ENCODE assay signal across 9 mouse cellular contexts in genomic region chr7:31115587-31116043, GRCm38 (mm10). TPM values are rescaled to one million over a fixed set of nuclear protein-coding genes. Genes with fewer than 3 reads are reported as not detected.
A peak's percentile ranks its signal among the peaks of the same experiment; 100 is the strongest.
DNase-seq lines count a peak whose midpoint lies in the region; ATAC-seq lines count a peak whose summit lies in the region.
"Had no signal": no experiment of that assay in that cellular context is flagged by ENCODE, and none has a peak within 500 bp of the region (broad histone marks: within the 10 kb centered on the region; RNA-seq: fewer than 3 reads in every experiment).

No protein-coding gene starts in this region.

- peak overlapping the region; percentile 15 for H3K4me2 ChIP-seq in heart, embryonic 15.5 days
- no peak overlapping the region for H3K4me2 ChIP-seq in midbrain, embryonic 15.5 days
- no peak overlapping the region for H3K4me2 ChIP-seq in midbrain, embryonic 13.5 days (replicated peaks)

- H3K27me3 ChIP-seq in heart, embryonic 15.5 days: no peaks in the 10 kb centered on the region
- H3K27me3 ChIP-seq in midbrain, embryonic 15.5 days (replicated peaks): peaks cover 3% of the 10 kb centered on the region; the same call in 1 of the 2 replicates
- H3K27me3 ChIP-seq in midbrain, embryonic 13.5 days: 0 out of 2 replicates have a peak, but pooled peaks cover 11% of the 10 kb centered on the region

- no peaks in the 10 kb centered on the region for H3K36me3 ChIP-seq in heart, embryonic 15.5 days
- no peaks in the 10 kb centered on the region for H3K36me3 ChIP-seq in midbrain, embryonic 15.5 days (replicated peaks)
- H3K36me3 ChIP-seq in midbrain, embryonic 13.5 days: no peaks in the 10 kb centered on the region

- 13% methylated on average over 17 of the region's 17 CpGs for WGBS in heart, embryonic 15.5 days
- WGBS in midbrain, embryonic 15.5 days: 42% methylated on average over 17 of the region's 17 CpGs
- 34% methylated on average over 17 of the region's 17 CpGs for WGBS in midbrain, embryonic 13.5 days

- peak overlapping the region; percentile 61 for H3K27ac ChIP-seq in heart, embryonic 15.5 days
- no peak overlapping the region for H3K27ac ChIP-seq in midbrain, embryonic 15.5 days
- no peak overlapping the region for H3K27ac ChIP-seq in midbrain, embryonic 13.5 days

- ATAC-seq in heart, embryonic 15.5 days (replicated peaks; ENCODE audit: insufficient number of reproducible peaks, insufficient read depth, low FRiP score, low read depth): peak; percentile 71
- ATAC-seq in megakaryocyte, adult 5-6 weeks (ENCODE audit: poor library complexity, severe bottlenecking): peak; percentile 48
- no peak for ATAC-seq in midbrain, embryonic 15.5 days (replicated peaks)
- ATAC-seq in midbrain, embryonic 13.5 days: no peak

- DNase-seq in right cerebral cortex, postnatal 25 days: peak; percentile 45
- no peak for DNase-seq in right cerebral cortex, adult 2 months (ENCODE audit: low spot score in 2 of 2)
- peak; percentile 64 for DNase-seq in embryo, embryonic 10.5 days (ENCODE audit: low spot score)
- peak; percentile 74 to 86 for DNase-seq in kidney, postnatal 4 days

- H3K9ac ChIP-seq in heart, embryonic 15.5 days: no peak overlapping the region; the same call in 1 of the 2 replicates
- no peak overlapping the region for H3K9ac ChIP-seq in midbrain, embryonic 15.5 days
- H3K9ac ChIP-seq in midbrain, embryonic 13.5 days (replicated peaks): no peak overlapping the region

- peaks cover 34% of the 10 kb centered on the region for H3K4me1 ChIP-seq in heart, embryonic 15.5 days (replicated peaks)
- H3K4me1 ChIP-seq in midbrain, embryonic 15.5 days: no peaks in the 10 kb centered on the region
- no peaks in the 10 kb centered on the region; the same call in 1 of the 2 replicates for H3K4me1 ChIP-seq in midbrain, embryonic 13.5 days (replicated peaks)

- H3K4me3 ChIP-seq in heart, embryonic 15.5 days: no peak overlapping the region
- no peak overlapping the region for H3K4me3 ChIP-seq in midbrain, embryonic 15.5 days
- no peak overlapping the region for H3K4me3 ChIP-seq in midbrain, embryonic 13.5 days (replicated peaks)

- no peaks in the 10 kb centered on the region for H3K9me3 ChIP-seq in heart, embryonic 15.5 days (replicated peaks)
- H3K9me3 ChIP-seq in midbrain, embryonic 15.5 days: no peaks in the 10 kb centered on the region
- H3K9me3 ChIP-seq in midbrain, embryonic 13.5 days: no peaks in the 10 kb centered on the region

RNA-seq across cellular contexts. Expression of gene Hpn, which starts 0.5 kb away (rescaled TPM):
- 1.5 and 4.8 TPM in 2 replicates for polyA plus RNA-seq in heart, embryonic 15.5 days (2015; fragmentation: Nextera tagmentation; extraction: Ambion mirVana)
- 1.5 and 2.1 TPM in 2 replicates for total RNA-seq in megakaryocyte, adult 5-6 weeks (2015)
- total RNA-seq in megakaryocyte, adult 5-6 weeks (2017): 0.33 and 1.7 TPM in 2 replicates
- polyA plus RNA-seq in midbrain, embryonic 15.5 days (2015; fragmentation: Nextera tagmentation; extraction: Ambion mirVana): 0.47 and 0.80 TPM in 2 replicates
- 0.18 and 0.59 TPM in 2 replicates for polyA plus RNA-seq in midbrain, embryonic 13.5 days (2015; fragmentation: Nextera tagmentation; extraction: Ambion mirVana)

RNA-seq across cellular contexts. Expression of gene Scn1b, which starts 11.2 kb away (rescaled TPM):
- polyA plus RNA-seq in heart, embryonic 15.5 days (2015; fragmentation: Nextera tagmentation; extraction: Ambion mirVana): 3.7 and 4.0 TPM in 2 replicates
- total RNA-seq in megakaryocyte, adult 5-6 weeks (2015): 0.52 TPM in 1 of 2 replicates, not detected in the other
- total RNA-seq in megakaryocyte, adult 5-6 weeks (2017): 0.28 and 0.59 TPM in 2 replicates
- 9.2 and 9.9 TPM in 2 replicates for polyA plus RNA-seq in midbrain, embryonic 15.5 days (2015; fragmentation: Nextera tagmentation; extraction: Ambion mirVana)
- 1.2 and 2.7 TPM in 2 replicates for polyA plus RNA-seq in midbrain, embryonic 13.5 days (2015; fragmentation: Nextera tagmentation; extraction: Ambion mirVana)

RNA-seq across cellular contexts. Expression of gene Fxyd3, which starts 39.1 kb away (rescaled TPM):
- polyA plus RNA-seq in heart, embryonic 15.5 days (2015; fragmentation: Nextera tagmentation; extraction: Ambion mirVana): 2.6 and 15.2 TPM in 2 replicates
- not detected in 2 replicates for total RNA-seq in megakaryocyte, adult 5-6 weeks (2015)
- not detected in 2 replicates for total RNA-seq in megakaryocyte, adult 5-6 weeks (2017)
- not detected in 2 replicates for polyA plus RNA-seq in midbrain, embryonic 15.5 days (2015; fragmentation: Nextera tagmentation; extraction: Ambion mirVana)
- 0.47 TPM in 1 of 2 replicates, not detected in the other for polyA plus RNA-seq in midbrain, embryonic 13.5 days (2015; fragmentation: Nextera tagmentation; extraction: Ambion mirVana)
- total RNA-seq: left cerebral cortex, postnatal 25 days had no signal

RNA-seq across cellular contexts. Expression of gene Gramd1a, which starts 40.1 kb away (rescaled TPM):
- 41.4 and 56.8 TPM in 2 replicates for polyA plus RNA-seq in heart, embryonic 15.5 days (2015; fragmentation: Nextera tagmentation; extraction: Ambion mirVana)
- 74.2 and 76.0 TPM in 2 replicates for total RNA-seq in megakaryocyte, adult 5-6 weeks (2015)
- total RNA-seq in megakaryocyte, adult 5-6 weeks (2017): 34.1 and 35.3 TPM in 2 replicates
- 262 and 274 TPM in 2 replicates for polyA plus RNA-seq in midbrain, embryonic 15.5 days (2015; fragmentation: Nextera tagmentation; extraction: Ambion mirVana)
- 213 and 241 TPM in 2 replicates for polyA plus RNA-seq in midbrain, embryonic 13.5 days (2015; fragmentation: Nextera tagmentation; extraction: Ambion mirVana)

RNA-seq across cellular contexts. Expression of gene Lgi4, which starts 56.5 kb away (rescaled TPM):
- 0.25 and 0.39 TPM in 2 replicates for polyA plus RNA-seq in heart, embryonic 15.5 days (2015; fragmentation: Nextera tagmentation; extraction: Ambion mirVana)
- total RNA-seq in megakaryocyte, adult 5-6 weeks (2015): 0.13 TPM in 1 of 2 replicates, not detected in the other
- total RNA-seq in megakaryocyte, adult 5-6 weeks (2017): 0.07 TPM in 1 of 2 replicates, not detected in the other
- polyA plus RNA-seq in midbrain, embryonic 15.5 days (2015; fragmentation: Nextera tagmentation; extraction: Ambion mirVana): 0.19 and 0.22 TPM in 2 replicates
- polyA plus RNA-seq in midbrain, embryonic 13.5 days (2015; fragmentation: Nextera tagmentation; extraction: Ambion mirVana): 0.16 and 0.30 TPM in 2 replicates

Comparison
In these comparisons a context has a peak if more than half of its experiments do, and no peak if none do; other contexts are left out.
1. DNase-seq: peak in right cerebral cortex, postnatal 25 days (single experiment), embryo, embryonic 10.5 days (single experiment) and kidney, postnatal 4 days (2 of 2); none in right cerebral cortex, adult 2 months (0 of 2).
2. ATAC-seq: peak in heart, embryonic 15.5 days (single experiment) and megakaryocyte, adult 5-6 weeks (single experiment); none in midbrain, embryonic 15.5 days (single experiment) and midbrain, embryonic 13.5 days (single experiment).